Mouse (Mus musculus) heart, embryonic 15.5 days (tissue): ENCODE results near the gene Ilk. TPM values are rescaled to one million over a fixed set of nuclear protein-coding genes. Genes with fewer than 3 reads are reported as not detected.

Experiments
- ATAC-seq: fragments of 200-750 bp; cut with Nextera tagmentation; replicated peaks from 2 replicates; pipeline ENCODE4 v1.8.0; 2017; ENCODE audit warnings: low read depth, moderate TSS enrichment; ENCODE audit not compliant: insufficient number of reproducible peaks, insufficient read depth, low FRiP score
- H3K27ac ChIP-seq: fragments of 300-500 bp; sonication (generic); 2 replicates; pipeline ENCODE4 v1.5.1; 2015; ENCODE audit warnings: mild to moderate bottlenecking, inconsistent platforms
- H3K27me3 ChIP-seq: fragments of 300-500 bp; sonication (generic); 2 replicates; pipeline ENCODE4 v1.6.1; 2015; ENCODE audit warnings: inconsistent platforms
- H3K36me3 ChIP-seq: fragments of 300-500 bp; sonication (generic); 2 replicates; pipeline ENCODE4 v1.6.1; 2015; ENCODE audit warnings: mild to moderate bottlenecking, inconsistent platforms
- H3K4me1 ChIP-seq: fragments of 300-500 bp; sonication (generic); replicated peaks from 2 replicates; pipeline ENCODE4 v1.6.1; 2015; ENCODE audit warnings: inconsistent platforms
- H3K4me2 ChIP-seq: fragments of 300-500 bp; sonication (generic); 2 replicates; pipeline ENCODE4 v1.6.1; 2015; ENCODE audit warnings: inconsistent platforms, mild to moderate bottlenecking, moderate library complexity
- H3K4me3 ChIP-seq: fragments of 300-500 bp; sonication (generic); 2 replicates; pipeline ENCODE4 v1.5.1; 2015; ENCODE audit warnings: mild to moderate bottlenecking, inconsistent platforms
- H3K9ac ChIP-seq: fragments of 300-500 bp; sonication (generic); 2 replicates; pipeline ENCODE4 v1.6.1; 2015; ENCODE audit warnings: mild to moderate bottlenecking, inconsistent platforms
- H3K9me3 ChIP-seq: fragments of 300-500 bp; sonication (generic); replicated peaks from 2 replicates; pipeline ENCODE4 v1.6.1; 2016; ENCODE audit warnings: inconsistent platforms
- WGBS: fragments of 180-500 bp; shearing (Covaris S2); methylation state at CpG from one replicate; pipeline ENCODE4 v1.1.7; 2015; ENCODE audit warnings: mixed read lengths; 5-methylcytosine and 5-hydroxymethylcytosine counted together
- polyA plus RNA-seq: library from polyadenylated mRNA; unstranded; fragments of >200 nt; fragmentation: Nextera tagmentation; extraction: Ambion mirVana; gene quantifications from 2 replicates; pipeline ENCODE4 v1.2.1, GENCODE M21; 2015

The Ilk gene
- polyA plus RNA-seq, 1 experiment from 2014 or later = 354 TPM

DNA sequence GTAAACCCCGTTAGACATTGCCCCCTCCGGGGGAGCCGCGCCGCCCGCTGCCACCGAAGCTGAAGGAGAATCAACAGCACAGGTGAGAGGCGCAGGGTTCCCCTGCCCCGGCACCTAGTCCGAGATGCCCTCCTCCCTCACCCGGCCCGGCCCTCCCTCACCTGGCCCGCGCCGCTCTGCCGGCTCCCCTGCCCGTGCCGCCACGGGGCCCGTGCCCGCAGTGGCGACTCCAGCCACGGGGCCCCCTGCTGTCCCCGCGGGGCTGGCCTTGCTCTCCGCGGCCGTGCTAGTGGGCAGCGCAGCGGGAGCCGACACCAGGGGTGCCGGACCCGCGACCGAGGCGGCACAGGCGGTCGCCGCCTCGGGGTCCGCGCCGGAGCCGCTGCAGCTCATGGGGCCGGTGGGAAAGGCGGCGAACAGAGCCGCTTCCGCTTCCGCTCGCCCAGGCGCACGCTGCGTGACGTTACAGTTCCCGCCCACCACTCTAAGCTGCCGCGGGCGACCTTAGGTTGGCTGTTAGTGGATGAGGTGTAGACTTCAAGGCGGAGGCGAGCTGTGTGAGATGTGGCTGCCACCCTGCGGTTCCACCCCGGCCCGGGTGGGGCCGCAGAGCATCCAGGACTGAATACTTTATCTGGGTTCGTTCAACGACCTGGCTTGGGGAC is 7.7 kb downstream of the Ilk start, which contains the start of gene Taf10:
Taf10 (minus strand) TSS at position 436 of the 665 bp plus-strand sequence.
- under 1% methylated on average over 65 of the region's 67 CpGs for WGBS
- H3K27me3 ChIP-seq = no peaks in the 10 kb centered on the region
- peak within 1 kb of the TSS; percentile 87 for H3K4me2 ChIP-seq
- ATAC-seq = peak; percentile 95
- peak within 1 kb of the TSS; percentile 91 for H3K9ac ChIP-seq
- H3K9me3 ChIP-seq = no peaks in the 10 kb centered on the region
- H3K36me3 ChIP-seq = peaks cover 45% of the 10 kb centered on the region
- peak within 1 kb of the TSS; percentile 79 for H3K27ac ChIP-seq
- peaks cover 19% of the 10 kb centered on the region for H3K4me1 ChIP-seq
- H3K4me3 ChIP-seq = peak within 1 kb of the TSS; percentile 77

DNA sequence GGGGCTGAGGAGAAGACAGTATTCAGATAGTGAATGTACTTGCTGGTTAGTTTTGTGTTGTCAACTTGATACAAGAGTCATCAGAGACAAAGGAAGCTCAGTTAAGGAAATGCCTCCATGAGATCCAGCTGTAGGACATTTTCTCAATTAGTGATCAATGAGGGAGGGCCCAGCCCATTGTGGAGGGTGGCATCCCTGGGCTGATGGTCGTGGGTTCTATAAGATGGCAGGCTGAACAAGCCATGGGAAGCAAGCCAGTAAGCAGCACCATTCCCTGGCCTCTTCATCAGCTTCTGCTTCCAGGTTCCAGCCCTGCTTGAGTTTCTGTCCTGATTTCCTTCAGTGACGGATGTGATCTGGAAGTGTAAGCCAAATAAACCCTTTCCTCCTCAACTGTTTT is 11.4 kb downstream of the Ilk start:
- H3K9me3 ChIP-seq = no peaks in the 10 kb centered on the region
- WGBS = 78% methylated on average over 2 of the region's 2 CpGs
- no peak overlapping the region for H3K4me3 ChIP-seq
- H3K36me3 ChIP-seq = peaks cover 22% of the 10 kb centered on the region
- H3K4me1 ChIP-seq = peaks cover 16% of the 10 kb centered on the region
- no peak overlapping the region for H3K4me2 ChIP-seq
- ATAC-seq = no peak
- no peaks in the 10 kb centered on the region for H3K27me3 ChIP-seq
- H3K27ac ChIP-seq = no peak overlapping the region
- H3K9ac ChIP-seq = no peak overlapping the region

DNA sequence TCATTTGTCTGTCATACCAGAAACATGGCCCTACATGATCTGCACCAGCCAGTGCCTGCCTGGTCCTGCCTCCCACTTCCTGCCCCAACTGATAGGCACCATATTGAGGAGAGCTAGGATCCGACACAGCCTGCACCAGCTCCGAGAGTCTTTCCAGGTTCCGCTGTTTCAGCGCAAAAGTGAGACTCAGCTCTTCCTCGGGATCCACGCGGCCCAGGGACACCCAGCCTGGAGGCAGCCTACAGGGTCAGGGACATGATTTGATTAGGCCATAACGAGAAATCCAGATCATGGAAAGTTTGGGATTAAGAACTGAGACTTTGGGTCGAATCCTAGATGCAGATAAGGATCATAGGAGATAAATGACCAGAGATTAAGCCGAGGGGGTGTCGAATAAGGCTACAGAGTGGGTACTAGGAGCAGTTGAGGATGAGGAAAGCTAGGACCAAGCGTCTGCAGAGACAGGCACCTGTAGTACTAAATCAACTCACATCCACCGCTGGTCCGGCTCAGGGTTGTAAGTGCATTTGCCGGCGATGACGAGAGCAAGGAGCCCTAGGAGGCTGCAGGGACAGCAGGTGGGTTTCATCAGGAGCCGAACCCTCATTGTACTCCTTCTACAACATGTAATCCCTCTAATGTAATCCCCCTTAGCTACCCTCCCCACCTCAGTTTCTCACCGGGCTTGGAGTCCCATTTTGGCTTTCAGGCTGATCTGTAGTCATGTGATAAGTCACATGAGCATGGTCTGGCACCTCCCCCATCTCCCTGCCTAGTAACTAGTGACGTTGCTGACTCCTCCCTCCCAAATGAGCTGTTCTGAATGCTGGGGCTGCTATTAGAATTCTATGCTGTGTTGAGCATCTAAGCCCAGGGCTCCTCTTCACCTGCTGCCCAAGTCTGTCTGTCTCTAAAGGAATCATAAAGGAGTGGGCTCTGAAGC is 15.4 kb downstream of the Ilk start, which contains the start of gene Tpp1:
Tpp1 (minus strand) TSS at position 745 of the 943 bp plus-strand sequence.
- peaks cover 29% of the 10 kb centered on the region for H3K36me3 ChIP-seq

DNA sequence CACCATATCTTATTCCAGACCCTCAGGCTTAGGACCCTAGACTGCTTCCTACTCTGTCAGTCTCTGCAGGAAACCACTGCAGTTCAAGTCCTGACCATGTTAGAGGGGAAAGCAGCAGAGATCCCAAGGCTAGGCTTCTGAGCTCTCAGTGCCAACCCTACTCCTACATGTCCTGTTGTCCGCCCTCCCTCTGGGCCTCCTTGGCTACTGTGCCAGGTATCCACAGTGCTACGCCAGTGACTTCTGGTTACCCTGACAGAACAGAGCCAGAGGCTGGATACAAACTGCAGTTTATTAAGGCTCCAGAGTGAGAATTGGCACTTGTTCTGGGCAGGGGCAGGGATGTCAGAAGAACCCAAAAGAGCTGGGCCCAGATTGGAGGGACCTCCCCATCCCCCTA is 16.3 kb downstream of the Ilk start:
- WGBS = 79% methylated on average over 2 of the region's 2 CpGs
- H3K9ac ChIP-seq = no peak overlapping the region
- no peaks in the 10 kb centered on the region for H3K27me3 ChIP-seq
- peaks cover 8% of the 10 kb centered on the region for H3K4me1 ChIP-seq
- no peak for ATAC-seq
- no peak overlapping the region for H3K4me2 ChIP-seq
- H3K9me3 ChIP-seq = no peaks in the 10 kb centered on the region
- H3K36me3 ChIP-seq = peaks cover 28% of the 10 kb centered on the region
- no peak overlapping the region for H3K27ac ChIP-seq
- H3K4me3 ChIP-seq = no peak overlapping the region

More for the DNA sequence above, 15.4 kb downstream of the Ilk start, which contains the start of gene Tpp1:
- peak within 1 kb of the TSS; percentile 73 for H3K9ac ChIP-seq
- peak; percentile 91 for ATAC-seq
- peak within 1 kb of the TSS; percentile 67 for H3K4me3 ChIP-seq
- H3K27ac ChIP-seq = 0 out of 2 replicates have a peak within 1 kb of the TSS, but pooled peaks have one; percentile 17
- peak within 1 kb of the TSS; percentile 71 for H3K4me2 ChIP-seq
- H3K9me3 ChIP-seq = no peaks in the 10 kb centered on the region
- 18% methylated on average over 20 of the region's 20 CpGs for WGBS
- no peaks in the 10 kb centered on the region for H3K27me3 ChIP-seq
- peaks cover 8% of the 10 kb centered on the region for H3K4me1 ChIP-seq

DNA sequence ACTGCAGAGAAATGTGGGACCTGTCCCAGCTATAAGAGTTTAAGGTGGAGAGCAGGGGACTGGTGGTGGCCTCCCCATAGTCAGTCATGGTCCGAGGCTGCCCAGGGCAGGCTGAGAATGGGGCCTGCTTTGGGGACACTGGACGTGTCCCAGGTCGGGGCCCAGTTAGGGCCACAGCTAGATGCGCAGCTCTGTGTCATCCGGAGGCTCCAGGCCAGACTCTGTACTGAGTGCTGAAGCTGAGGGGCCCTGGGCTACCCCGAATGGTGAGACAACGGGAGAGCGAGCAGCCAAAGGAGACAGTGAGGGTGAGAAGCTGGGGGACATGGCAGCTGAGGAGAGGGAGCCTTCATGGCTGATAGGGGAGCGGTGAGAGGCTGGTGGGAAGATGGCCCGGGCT is 16.9 kb downstream of the Ilk start:
- Histone ChIP-seq H3K4me2 (no peak overlapping the region), H3K9me3 (no peaks in the 10 kb centered on the region), H3K36me3 (peaks cover 28% of the 10 kb centered on the region), H3K9ac (no peak overlapping the region), H3K27ac (no peak overlapping the region), H3K27me3 (no peaks in the 10 kb centered on the region), H3K4me3 (no peak overlapping the region), H3K4me1 (peaks cover 8% of the 10 kb centered on the region)
- ATAC-seq = no peak
- WGBS = 86% methylated on average over 10 of the region's 10 CpGs

DNA sequence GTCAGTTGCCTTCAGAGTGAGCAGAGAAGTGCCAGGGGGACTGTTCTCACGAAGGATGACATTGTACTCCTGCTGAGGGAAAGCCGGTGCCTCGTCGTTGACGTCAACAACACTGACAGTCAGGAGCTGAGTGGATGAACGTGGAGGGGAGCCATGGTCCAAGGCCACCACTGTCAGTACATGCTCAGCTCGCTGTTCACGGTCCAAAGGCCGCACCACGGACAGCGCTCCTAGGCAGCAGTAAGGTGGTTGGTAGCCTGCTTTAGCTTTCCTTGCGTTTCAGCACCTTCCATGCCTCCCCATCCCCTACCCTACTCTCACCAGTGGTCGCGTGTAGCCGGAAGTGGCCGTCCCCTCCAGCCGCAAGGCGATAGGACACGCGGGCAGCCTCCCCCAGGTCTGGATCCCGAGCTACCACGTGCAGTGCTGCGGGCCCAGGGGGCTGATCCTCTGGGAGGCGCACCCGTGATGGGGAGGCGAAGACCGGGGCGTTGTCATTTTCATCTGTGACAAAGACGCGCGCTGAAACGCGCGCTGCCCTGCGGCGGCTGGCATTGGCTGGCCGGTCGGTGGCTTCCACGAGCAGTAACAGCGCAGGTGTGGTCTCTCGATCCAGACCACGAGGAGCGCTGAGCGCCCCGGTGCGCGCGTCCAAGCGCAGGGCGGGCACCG is 25.6 kb downstream of the Ilk start:
- WGBS = 27% methylated on average over 51 of the region's 51 CpGs
- peak overlapping the region; percentile 79 for H3K4me2 ChIP-seq
- peaks cover 27% of the 10 kb centered on the region for H3K27me3 ChIP-seq
- peaks cover 9% of the 10 kb centered on the region for H3K4me1 ChIP-seq
- no peak overlapping the region for H3K9ac ChIP-seq
- no peak overlapping the region for H3K27ac ChIP-seq
- H3K36me3 ChIP-seq = peaks cover 22% of the 10 kb centered on the region; the same call in 1 of the 2 replicates
- no peaks in the 10 kb centered on the region for H3K9me3 ChIP-seq
- ATAC-seq = no peak
- peak overlapping the region; percentile 44 for H3K4me3 ChIP-seq

DNA sequence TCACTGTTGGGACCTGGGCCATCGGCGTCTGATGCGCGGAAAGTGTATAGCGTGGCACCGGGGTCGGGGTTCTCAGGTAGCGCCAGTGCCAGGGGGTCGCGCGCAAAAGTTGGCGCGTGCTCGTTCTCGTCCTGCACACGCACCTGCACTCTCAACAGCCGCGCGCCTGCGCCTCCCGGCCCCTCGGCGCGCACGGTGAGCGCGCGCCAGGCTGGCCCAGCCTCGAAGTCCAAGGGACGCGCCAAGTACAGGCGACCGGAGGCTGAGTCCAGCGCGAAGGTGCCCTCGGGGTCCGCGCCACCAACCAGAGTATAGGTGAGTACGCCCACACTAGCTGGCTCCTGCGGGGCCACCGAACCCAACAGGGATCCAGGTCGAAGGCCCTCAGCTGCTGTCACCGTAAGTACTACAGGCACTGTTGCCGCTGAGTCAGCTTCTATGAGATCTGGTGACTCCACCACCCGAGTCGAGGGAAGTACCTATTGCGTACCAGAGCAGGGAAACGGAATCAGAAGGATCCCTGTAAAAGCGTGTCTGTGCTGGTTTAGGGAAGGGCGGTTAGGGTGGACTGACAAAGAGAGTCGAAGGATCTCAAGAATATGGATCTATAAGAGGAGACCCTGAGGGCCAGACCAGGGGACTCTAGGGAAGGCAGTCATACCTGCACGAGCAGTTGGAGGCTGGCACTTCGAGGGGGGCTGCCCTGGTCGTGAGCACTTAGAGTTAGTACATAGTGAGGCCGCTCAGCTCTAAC is 26.3 kb downstream of the Ilk start:
- Histone ChIP-seq H3K27ac (no peak overlapping the region), H3K9me3 (no peaks in the 10 kb centered on the region), H3K4me3 (peak overlapping the region; percentile 44), H3K4me2 (peak overlapping the region; percentile 79), H3K27me3 (peaks cover 27% of the 10 kb centered on the region), H3K4me1 (peaks cover 11% of the 10 kb centered on the region), H3K9ac (no peak overlapping the region), H3K36me3 (peaks cover 17% of the 10 kb centered on the region; the same call in 1 of the 2 replicates)
- 0 out of 2 replicates have a peak, but pooled peaks have one; percentile 13 for ATAC-seq
- 35% methylated on average over 55 of the region's 55 CpGs for WGBS

DNA sequence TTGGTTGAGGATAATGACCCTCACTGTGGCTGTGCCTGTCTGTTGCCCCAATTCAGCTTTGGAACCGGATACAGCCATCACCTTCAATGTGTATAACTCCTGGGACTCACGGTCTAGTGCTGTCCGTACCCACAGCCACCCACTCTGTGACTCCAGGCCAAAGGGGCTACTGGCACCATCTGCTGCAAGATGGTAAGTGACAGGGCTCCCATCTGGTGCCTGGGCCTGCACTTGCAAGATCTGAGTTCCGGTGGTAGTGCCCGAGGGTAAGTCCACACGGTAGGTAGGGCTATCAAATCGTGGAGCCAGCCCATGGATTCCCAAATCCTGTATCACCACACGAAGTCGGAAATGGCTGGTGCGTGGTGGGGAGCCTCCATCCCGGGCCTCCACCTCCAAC is 27.9 kb downstream of the Ilk start:
- no peak for ATAC-seq
- Histone ChIP-seq H3K4me1 (peaks cover 20% of the 10 kb centered on the region), H3K9me3 (no peaks in the 10 kb centered on the region), H3K4me2 (no peak overlapping the region), H3K9ac (no peak overlapping the region), H3K36me3 (peaks cover 13% of the 10 kb centered on the region; the same call in 1 of the 2 replicates), H3K27ac (no peak overlapping the region), H3K4me3 (no peak overlapping the region), H3K27me3 (peaks cover 27% of the 10 kb centered on the region)
- 87% methylated on average over 11 of the region's 11 CpGs for WGBS

DNA sequence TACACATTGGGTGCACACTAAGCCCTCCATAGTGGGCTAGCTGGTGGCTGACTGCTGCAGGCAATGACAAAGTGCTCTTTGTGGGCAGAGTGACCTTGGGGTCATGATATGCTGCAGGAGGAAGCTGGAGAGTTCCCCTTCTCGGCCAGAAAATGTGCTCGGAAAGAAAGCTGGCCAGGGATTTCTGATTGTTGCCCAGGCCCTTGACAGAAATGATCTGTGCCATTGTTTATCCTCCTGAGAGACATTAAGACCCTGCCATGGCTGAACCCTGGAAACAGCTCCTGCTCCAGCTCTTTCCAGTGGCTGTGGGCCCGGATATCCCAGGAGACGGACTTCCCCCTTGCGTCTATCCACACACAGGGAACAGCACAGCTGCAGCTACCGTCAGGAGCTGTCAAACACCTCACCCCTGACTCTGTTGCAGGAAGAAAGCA is 31.4 kb downstream of the Ilk start:
- Histone ChIP-seq H3K4me1 (peaks cover 11% of the 10 kb centered on the region), H3K9ac (no peak overlapping the region), H3K9me3 (no peaks in the 10 kb centered on the region), H3K27ac (peak overlapping the region; percentile 16), H3K27me3 (peaks cover 12% of the 10 kb centered on the region), H3K4me2 (no peak overlapping the region), H3K36me3 (peaks cover 6% of the 10 kb centered on the region; the same call in 1 of the 2 replicates), H3K4me3 (no peak overlapping the region)
- 28% methylated on average over 6 of the region's 6 CpGs for WGBS
- ATAC-seq = no peak

DNA sequence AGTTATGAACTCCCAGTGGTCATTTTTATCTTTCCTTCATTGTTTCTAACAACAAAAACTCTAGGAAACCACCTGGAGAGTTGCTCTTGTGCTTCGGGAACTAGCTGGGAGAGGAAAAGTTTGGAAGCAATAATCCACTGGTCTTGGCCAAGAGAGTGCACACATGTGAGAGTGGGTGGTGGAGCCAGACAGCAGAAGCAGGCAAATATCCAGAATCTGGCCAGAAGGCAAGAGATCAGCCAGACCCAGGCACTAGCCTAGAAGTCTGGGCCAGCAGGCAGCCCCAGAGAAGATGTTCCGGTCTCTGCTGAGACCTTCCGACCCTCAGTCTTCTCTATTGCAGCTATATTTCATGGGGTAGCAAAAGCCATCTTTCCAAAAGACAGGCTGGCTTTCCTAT is 33.6 kb downstream of the Ilk start:
- Histone ChIP-seq H3K9me3 (no peaks in the 10 kb centered on the region), H3K4me2 (no peak overlapping the region), H3K4me1 (peaks cover 20% of the 10 kb centered on the region), H3K27ac (no peak overlapping the region), H3K9ac (no peak overlapping the region), H3K27me3 (no peaks in the 10 kb centered on the region), H3K36me3 (no peaks in the 10 kb centered on the region), H3K4me3 (no peak overlapping the region)
- 79% methylated on average over 3 of the region's 3 CpGs for WGBS
- no peak for ATAC-seq
